Mouse (Mus musculus) embryo, embryonic 11.5 days (tissue): ENCODE data around the gene Mapre3.
"Not testable (repeated sequence)": the region's sequence is repeated elsewhere in the genome, so short reads cannot be mapped to it uniquely, and the experiment has no call there.

Experiments used
- DNase-seq: peaks from one replicate; pipeline ENCODE4 v3.0.0-alpha.2; 2012; ENCODE audit warnings: low read depth, low spot score

Gene Mapre3

DNA sequence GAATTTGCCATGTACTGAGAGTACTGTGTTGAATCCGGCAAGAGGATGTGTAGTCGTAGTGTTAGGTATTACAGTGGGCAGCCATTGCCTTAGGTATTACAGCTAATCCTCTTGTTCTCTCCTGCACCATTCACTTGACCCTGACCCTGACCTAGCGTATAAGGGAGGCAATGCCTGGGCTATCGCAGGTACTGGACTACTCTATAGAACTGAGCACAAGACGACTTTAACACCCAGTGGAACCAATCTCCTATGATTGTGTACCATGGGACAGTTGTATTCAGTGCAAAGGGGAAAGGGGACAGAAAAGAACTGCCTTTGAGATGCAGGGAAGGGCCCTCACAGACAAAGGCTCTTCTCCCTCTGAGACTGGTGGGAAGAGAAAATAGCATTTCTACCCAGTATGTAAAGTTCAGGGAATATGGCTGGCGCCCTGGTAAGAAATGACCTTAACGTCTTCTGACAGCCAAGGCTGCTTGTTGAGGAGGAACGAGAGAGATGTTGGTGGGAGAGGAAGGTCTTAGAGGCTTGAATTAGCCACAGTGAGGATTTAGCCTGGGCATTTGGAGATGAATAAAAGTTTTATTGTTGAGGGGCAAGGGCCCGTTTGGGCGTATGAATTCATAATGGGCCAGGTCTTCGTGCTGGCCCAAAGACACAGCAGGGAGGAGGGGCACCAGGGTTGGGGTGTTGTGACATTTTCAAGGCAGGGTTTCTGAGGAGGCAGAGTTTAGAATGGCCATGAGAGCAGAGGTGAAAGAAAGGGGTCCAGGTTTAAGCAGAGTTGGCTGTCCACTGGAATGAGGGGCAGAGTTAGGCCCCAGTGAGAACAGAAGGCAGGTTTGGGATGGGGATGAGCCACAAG is 9.9 kb downstream of the Mapre3 start:
- DNase-seq = no peak

DNA sequence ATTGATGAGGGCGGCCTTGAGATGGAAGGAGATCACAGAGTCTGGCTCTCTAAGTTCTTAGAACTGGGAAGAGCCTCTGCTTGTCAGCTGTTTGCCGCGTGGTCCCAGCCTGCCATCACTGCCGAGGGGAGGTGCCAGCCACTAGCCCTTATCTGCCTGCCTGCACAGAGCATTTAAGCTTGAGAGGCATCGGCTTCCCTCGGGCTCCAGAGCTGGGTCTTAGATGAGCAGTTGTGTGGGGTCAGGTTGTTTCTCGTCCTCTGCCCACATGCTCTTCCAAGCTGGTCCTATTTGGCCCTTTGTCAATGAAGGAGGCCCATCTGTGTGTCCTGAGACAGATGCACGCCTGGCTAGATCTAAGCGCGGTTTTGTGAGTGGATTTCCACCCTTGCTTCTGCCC is 10.7 kb downstream of the Mapre3 start:
- DNase-seq = no peak

DNA sequence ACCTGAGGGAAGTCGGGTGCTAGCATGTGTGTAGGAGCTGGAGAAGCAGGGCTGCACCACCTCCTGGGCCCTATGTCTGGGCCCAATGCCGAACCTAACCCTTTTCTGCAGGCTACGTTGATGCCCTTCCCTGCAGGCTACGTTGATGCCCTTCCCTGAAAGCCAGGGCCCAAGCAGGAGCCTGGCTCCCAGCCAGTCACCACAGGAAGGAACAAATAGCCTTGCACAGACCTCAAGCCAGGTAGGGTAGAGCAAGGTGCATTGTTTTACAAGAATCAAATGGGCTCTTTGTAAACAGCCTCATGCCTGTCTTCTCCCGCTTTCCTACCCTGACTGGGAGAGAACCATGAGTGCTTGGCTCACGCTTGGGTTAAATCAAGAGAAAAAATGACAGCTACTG is 11.4 kb downstream of the Mapre3 start:
- no peak for DNase-seq

DNA sequence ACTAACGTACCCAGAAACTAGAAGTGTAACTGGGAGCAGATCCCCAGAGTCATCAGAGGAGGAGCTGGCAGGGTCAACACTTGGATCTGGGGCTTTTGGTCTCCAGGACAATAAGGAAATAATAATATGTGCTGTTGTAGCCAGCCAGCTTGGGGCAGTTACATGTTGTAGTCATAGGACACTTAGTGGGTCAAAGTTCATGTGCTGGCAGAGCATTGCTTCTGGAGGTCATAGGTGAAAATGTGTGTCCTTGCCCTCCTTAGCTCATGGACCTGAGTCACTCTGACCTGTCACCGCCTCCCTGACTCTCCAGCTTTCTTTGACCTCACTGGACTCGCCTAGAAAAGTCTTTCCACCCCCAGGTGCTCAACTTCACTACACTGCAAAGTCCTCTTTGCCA is 19.0 kb downstream of the Mapre3 start:
- no peak for DNase-seq

DNA sequence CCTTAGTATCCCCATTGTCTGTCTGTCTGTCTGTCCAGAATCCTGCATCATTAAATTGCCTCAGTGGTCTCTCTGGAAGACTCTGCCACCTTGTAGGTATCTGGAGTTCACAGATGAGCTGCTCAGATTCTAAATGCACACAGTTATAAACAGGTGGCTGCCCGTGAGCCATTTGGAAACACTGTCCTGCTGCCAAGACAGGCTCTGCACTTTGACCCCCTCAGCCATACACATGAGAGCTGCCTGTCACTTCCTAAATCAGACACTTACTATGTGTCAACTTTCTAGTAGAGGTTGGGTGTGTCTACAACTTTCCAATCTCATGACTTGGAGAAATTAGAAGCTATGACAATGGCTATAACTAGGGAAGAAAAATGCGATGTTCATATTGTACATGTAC is 25.3 kb downstream of the Mapre3 start:
- DNase-seq = no peak

DNA sequence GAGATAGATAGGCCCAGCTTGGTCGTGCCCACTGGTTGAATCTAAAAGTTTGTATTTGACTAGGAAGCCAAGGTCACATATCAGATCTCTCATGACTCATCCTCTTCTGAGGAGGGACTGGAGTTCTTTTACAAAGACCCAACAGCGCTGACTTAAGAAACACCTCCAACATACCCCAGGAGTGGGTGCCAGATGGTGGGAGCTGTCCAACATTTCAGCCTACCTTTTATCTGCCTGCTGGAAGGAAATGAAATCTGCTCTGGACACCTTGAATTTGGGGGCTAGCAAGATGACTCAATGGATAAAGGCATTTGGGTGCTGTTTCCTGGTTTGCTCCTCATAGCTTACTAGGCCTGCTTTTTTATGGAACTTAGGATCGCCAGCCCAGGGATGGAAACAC is 27.5 kb downstream of the Mapre3 start:
- DNase-seq = no peak

DNA sequence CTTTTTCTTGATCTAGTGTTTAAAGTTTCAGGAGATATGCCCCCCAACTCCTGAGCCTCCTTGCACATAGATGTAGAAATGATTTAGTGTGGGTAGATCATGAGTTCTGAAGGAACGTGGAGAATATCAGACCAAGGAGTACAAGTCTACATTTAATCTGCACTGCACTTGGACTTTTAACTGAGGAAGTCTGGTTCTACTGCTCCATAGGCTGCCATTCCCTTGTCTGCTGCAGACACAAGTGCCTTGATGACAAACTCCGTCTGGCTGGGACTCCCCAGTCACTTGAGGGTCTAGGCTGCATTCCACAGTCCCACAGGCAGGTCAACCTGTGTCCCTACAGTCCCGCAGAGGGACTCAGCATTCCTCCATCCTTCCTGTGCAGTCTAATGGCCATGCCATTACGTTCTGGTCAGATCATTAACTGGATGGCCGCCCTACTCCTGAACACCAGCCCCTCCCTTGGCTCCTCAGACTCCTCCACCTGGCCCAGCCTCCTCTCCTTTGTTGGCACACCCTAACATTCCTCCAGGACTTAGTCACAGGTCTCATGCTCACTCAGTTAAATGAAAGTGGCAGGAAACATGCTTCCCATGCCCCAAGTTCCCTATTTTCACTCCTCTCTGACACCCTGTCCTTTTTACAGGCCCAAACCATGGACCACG is 35.6 kb downstream of the Mapre3 start:
- DNase-seq = no peak

DNA sequence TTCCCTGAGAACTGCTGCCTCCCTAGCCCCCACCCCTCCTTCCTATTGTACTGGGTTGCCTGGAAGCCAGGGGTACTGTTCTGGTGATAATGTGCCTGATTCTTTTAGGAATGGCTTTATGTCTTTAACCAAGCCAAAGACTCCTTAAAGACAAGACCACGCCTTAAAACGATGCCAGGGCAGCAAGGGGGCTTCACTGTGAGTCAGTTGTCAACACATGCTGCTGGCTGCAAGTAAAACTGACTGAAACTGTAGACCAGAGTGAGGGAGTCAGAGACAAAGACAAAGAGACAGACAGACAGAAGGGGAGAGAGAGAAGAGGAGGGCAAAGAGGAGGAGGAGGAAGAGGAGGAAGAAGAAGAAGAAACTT is 36.1 kb downstream of the Mapre3 start:
- no peak for DNase-seq

DNA sequence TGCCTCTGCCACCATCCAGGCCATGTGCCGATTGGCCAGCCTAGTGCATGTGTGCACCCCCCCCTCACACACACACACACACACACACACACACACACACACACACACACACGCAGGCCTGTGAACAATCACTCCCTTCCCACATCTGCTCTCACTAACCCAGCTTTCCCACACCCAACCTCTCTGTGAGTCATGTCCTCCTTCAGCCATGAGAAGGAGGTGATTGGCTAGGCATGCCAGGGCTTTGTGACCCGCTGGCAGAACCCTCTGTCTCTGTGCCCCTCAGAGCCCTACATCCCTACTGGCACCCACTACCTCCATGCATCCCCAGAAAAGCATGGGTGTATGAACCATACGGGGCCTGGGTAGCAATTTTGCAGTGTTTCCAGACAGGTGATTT is 39.1 kb downstream of the Mapre3 start:
- no peak for DNase-seq

DNA sequence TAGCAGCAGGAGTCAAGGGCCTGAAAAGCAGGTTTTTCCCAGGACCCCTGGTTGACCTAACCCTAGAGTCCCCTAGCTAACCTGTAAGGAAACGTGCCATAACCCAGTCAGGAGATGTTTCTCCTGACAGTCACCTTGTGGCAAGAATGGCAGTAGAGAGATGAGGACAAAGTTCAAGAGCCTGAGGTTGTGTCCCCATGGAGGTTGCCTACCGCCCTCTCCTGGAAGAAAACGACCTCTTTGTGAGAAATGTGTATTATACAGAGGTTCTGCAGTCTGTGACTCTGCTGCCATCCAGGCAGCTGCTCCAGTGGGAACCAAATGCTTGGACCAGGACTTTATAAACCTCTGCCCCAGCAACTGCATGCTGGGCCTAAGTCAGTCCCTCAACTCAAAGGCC is 41.2 kb downstream of the Mapre3 start:
- DNase-seq = no peak

DNA sequence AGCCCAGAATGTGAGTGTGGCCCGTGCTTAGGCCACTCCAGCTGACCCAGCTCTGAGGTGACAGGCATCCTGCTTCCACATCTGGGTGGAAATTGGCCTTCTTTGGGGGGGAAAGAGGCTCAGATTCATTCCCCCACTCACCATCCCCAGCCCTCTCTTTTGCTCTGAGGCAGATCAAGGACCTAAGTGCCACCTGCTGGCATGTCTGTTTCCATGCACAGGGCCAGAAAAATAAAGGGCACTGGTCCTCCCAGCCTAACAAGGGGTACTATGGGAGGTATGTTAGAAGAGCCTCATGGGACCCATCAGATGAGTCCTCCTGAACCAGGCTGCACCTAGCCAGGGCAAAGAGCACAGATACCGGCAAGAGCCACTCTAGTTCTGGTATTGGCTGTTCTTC is 41.7 kb downstream of the Mapre3 start:
- DNase-seq = no peak

DNA sequence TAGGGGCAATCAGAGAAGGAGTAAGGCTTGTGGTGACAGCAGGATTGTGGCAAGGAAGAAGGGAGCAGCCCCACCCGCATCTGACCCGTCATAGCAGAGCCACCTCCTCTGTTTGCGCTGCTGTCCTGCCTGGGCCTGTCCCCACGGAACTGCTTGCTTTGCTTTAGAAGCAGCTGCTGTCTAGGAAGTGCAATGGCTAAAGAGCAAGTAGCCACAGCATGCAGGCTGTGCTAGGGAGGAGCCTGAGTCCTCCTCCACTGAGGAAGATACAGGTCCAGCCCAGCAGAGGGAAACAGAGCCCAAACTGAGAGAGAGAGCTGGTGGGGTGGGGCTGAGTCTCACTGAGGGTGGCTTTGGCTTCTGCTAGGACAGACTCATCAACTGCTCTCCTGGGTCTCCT is 49.4 kb downstream of the Mapre3 start:
- DNase-seq = no peak

DNA sequence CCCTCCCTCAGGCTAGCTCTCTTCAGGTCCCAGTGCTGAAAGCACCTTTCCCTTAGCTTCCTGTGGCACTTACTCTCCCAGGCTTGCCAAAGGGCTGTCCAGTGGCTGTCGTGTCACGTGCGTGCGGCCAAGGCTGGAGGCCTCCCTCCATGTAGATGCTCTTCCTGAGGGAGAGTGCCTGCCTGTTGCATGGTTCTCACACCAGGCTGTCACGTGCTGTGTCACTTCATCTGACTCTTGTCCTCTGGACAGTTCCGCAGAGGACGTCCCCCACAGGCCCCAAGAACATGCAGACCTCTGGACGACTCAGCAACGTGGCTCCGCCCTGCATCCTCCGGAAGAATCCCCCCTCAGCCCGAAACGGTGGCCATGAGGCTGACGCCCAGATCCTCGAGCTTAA is 49.9 kb downstream of the Mapre3 start:
- DNase-seq = no peak

DNA sequence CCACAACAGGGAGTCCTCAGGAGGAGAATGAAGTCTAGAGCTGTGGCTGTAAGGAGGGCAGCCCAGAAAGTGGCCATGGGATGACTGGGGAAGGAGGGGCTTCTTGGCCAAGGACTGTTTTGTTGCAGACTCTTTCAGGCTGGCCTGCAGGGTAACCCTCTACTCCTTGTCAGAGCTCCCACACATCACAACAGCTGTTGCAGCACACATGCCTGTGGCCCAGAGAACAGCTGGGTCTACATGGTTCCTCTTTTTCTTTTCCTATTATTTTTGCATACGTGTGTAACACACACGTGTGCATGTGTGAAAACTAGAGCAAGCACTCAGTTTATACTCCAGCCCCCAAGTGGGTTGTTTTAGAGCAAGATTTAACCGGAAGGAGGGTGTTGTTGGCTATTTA is 52.4 kb downstream of the Mapre3 start:
- DNase-seq = no peak

DNA sequence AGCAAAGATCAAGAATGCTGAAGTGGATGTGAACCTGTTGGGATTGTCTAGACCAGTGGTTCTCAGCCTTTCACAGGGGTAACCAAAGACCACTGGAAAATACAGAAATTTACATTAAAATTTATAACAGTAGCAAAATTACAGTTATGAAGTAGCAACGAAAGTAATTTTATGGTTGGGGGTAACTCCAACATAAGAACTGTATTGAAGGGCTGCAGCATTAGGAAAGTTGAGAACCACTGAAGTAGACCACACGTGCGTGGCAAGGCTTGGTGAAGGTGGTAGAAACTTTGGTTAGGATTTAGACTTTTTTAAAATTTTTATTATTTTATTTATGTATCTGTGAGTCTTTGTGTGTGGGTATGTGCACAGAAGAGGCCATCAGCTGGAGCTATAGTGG is 53.3 kb downstream of the Mapre3 start, which contains the start of gene Tmem214:
TSS of gene Tmem214 (plus strand) at position 301 of the 400 bp plus-strand sequence.
- DNase-seq = no peak

DNA sequence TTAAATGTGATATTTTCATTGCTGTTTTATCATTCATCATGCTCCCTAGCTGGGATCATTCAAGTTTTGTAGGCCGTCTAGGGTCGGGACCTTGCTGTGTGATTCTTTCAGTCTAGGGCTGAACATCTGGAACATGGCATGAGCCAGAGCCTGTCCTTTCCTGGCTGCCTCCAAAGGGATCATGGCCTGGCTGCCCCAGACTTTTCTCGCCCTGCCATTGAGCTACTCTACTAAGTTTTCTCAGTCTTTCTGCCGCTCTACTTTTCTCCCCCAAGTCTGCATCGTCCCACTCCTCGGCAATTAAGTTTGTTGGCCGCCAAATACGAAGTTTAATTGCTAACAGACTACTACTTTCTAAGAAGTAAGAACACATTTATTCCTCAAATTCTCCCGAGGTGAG is 54.5 kb downstream of the Mapre3 start:
- no peak for DNase-seq

DNA sequence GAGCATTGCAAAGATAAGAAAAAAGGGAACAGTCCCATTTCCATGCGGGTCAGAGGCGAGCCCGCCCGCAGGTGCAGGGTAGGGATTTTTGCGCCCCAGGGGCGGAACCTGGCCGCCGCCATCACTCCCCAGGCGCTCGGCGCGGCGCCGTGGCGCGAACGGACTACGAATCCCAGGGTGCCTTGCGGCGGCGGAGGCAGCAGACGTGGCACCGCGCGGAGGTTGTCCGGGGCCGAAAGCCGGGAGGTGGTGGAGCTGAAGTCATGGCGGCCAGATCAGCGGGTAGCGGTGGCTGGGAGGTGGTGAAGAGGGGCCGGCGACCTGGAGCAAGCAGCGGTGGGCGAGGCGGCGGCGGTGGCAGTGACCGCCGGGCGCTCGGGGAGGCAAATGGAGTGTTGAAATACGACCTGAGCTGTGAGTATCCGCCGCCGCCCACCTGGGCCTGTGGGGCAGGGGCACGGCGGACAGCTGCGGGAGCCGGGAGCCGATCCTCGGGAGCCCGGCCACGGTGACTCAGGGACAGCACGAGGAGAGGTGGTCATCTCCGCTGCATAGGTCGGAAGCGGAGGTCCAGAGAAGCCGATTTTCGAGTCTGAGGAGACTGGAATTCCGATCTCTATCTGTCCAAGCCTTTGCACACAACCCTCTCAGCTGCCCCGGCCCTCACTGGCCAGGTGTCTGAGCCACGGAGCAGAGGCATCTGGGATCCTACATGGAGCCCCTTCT is 55.1 kb downstream of the Mapre3 start:
- DNase-seq = peak; percentile 72

DNA sequence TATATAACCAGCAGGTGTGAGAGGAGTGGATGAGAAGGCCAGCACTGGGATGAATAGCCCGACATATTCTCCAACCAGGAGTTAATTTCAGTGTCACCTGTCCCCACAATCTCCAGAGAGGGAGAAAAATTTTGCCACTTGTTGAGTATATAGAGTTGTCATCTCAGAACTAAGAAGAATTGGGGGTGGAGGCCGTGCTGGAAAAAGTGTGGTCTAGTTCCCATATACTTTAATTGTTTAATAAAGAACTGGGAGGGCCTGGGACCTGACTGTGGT is 55.6 kb downstream of the Mapre3 start:
- DNase-seq = no peak

DNA sequence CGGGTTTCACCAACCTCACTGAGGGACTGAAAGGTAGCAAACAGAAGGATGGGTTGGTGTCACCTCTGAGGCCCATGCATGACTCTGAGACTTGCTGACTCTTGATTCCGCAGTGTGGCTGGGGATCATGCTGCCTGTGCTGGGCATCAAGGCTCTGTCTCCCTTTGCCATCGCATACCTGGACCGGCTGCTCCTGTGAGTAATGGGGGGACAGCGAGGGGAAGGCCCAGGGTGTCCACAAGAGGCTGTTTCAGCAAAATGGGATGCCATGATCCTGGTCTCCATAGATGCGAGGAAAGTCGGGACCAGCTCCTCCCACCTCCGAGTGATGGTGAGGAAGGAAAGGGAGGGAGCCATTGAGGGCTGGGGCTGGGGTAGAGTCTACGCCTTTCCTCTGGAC is 58.1 kb downstream of the Mapre3 start:
- no peak for DNase-seq

DNA sequence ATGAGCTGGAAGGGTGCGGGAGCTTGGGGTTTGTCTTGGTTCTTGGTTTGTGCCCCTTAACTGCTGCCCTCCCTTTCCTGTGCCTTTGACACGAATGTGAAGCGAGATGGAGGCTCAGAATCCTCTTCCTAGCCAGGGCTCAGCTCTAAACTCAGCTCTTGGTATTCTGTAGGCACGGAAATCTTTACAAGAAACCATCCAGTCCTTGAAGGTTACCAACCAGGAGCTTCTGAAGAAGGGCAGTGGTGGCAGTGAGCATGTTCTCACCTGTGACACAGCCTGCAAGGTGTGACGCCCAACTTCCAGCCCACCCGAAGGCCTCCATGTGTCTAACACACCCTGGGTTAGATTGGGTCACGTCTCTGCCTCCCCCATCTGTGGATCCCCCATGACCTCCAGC is 59.9 kb downstream of the Mapre3 start:
- DNase-seq = no peak

DNA sequence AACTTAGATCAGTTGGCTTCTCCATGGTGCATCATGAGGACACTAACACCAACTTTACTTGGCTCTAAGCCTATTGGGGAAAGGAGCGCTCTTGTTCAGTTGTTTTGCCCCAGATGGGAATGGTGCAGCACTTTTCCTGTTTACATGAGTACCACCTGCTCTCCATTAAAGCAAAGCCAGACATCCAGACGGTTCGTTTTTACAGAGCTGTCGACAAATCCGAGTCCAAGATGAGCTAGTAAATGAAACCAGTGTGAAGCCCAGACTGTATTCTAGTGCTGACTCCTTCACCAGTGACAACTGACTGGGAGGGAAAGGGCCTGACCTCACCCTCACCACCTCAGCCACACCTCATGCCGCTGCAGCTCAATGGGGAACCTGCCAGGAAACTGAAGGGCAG is 64.2 kb downstream of the Mapre3 start:
- DNase-seq = no peak

DNA sequence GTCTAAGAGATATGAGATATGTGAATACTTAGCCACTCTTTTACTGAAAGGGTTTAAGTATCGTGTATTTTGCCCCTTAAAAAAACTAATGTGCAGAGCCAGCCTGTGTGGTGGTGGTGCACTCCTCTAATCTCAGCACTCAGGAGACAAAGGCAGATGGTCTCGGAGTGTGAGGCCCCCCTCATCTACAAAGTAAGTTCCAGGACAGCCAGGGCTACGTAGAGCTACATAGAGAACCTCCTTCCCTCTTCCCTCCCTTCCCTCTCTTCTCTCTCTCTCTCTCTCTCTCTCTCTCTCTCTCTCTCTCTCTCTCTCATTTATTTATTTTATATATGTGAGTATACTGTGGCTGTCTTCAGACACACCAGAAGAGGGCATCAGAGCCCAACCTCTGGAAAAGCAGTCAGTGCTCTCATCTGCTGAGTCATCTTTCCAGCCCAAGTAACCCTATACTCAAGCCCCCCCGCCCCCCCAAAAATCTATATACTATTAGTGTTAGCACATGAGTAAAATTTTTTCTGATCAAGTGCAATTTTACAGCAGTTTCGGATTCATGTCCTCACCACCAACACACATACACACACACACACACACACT is 65.0 kb downstream of the Mapre3 start:
- no peak for DNase-seq

DNA sequence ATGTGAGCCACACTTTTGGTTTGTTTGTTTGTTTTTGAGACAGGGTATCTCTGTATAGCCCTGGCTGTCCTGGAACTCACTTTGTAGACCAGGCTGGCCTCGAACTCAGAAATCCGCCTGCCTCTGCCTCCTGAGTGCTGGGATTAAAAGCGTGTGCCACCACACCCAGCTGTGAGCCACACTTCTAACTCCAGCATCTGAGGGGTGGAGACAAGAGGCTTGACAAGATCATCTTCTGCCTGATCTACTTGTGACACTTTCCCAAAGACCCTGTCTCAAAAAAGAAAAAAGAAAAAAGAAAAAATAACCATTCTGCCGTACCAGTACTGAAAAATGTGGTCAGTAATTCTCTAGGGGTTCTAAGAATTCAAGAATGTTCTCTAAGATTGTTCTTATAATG is 67.4 kb downstream of the Mapre3 start:
- not testable (repeated sequence) for DNase-seq
